Mouse (Mus musculus) embryonic fibroblast, embryonic 13.5 days (primary cell): Measurements from ENCODE around the gene Zar1l.

Experiments used
- CTCF ChIP-seq: IDR thresholded peaks from 2 replicates; pipeline ENCODE4 v1.5.1; 2011; ENCODE audit warnings: mild to moderate bottlenecking, control low read depth, low read length, moderate library complexity, borderline replicate concordance; ENCODE audit not compliant: insufficient read depth
- POLR2A ChIP-seq: IDR thresholded peaks from 2 replicates; pipeline ENCODE4 v1.6.1; 2011; ENCODE audit warnings: low read depth, mild to moderate bottlenecking, control low read depth, low read length, moderate library complexity

- no peak for TF ChIP-seq CTCF
- TF ChIP-seq POLR2A = no peak
Measured at GRCm38 (mm10) chr5:150551637-150552036, 33.7 kb upstream of the Zar1l start.
